Mouse (Mus musculus): ENCODE results near the gene Ky.

The Ky gene

DNA sequence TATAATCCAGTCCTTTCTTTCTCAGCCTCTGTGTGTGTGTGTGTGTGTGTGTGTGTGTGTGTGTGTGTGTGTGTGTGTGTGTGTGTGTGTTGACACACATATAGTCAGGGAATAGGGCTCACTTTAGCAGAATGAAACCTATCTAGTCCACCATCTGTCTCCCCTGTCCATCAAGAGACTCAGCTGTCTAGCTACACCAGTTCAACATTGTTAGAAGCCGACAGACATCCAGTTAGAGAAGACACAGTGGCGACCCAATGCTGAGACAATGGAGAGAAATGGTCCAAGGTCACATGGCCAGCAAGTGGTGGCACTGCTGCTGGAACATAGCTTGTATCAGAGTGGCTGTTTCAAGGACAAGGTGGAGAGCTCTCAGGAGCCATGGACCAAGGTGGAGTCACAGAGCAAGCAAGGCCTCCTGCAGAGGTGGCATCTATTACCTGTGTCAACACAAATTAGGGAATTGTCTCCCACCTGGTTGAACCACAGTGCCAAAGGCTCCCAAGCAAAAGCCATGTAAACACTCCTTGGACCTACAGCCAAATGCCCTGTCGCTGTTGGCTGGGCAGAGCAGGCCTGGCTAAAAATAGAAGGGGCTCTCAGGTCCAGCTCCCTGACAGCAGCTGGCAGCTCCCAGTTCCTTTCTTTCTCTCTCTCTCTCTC is 703 bp upstream of the Ky start:
- DNase-seq, result no peak

GRCm38 (mm10) chr9:102508315-102508714 is 2.8 kb downstream of the Ky start:
- DNase-seq, result no peak

GRCm38 (mm10) chr9:102511423-102511822 is 5.9 kb downstream of the Ky start:
- DNase-seq, result peak; percentile 15

GRCm38 (mm10) chr9:102513578-102513977 is 8.0 kb downstream of the Ky start:
- DNase-seq, result no peak

GRCm38 (mm10) chr9:102518443-102518842 is 12.9 kb downstream of the Ky start:
- DNase-seq, result no peak

- DNase-seq, result no peak
Observed at GRCm38 (mm10) chr9:102521396-102521795, 15.8 kb downstream of the Ky start.

- no peak for DNase-seq
Observed at GRCm38 (mm10) chr9:102528106-102528505, 22.6 kb downstream of the Ky start.

DNA sequence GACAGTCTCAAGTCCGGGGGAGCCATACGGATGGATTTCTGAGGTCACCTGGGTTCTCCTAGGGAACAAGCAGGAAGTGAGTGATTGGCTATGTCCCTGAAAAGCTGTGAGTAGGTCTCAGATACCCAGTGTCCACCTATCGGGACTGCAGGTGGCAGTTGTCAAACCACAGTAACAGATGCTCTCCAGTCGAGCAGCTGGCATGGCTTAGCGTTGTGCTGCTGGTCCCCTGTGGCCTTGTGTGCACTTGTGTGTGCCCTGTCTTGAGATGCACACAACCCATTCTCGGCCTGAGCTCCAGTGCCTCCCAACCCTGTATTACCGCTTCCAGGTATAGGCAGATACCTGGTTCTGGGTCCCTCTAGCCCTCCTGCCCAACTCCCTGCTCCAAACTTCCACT is 23.0 kb downstream of the Ky start:
- no peak for DNase-seq

- DNase-seq, result no peak
Observed at GRCm38 (mm10) chr9:102529008-102529407, 23.5 kb downstream of the Ky start.

GRCm38 (mm10) chr9:102531051-102531892 is 25.7 kb downstream of the Ky start:
- no peak for DNase-seq

GRCm38 (mm10) chr9:102536968-102537367 is 31.4 kb downstream of the Ky start:
- no peak for DNase-seq

- DNase-seq, result no peak
Observed at GRCm38 (mm10) chr9:102539699-102540098, 34.1 kb downstream of the Ky start.

DNA sequence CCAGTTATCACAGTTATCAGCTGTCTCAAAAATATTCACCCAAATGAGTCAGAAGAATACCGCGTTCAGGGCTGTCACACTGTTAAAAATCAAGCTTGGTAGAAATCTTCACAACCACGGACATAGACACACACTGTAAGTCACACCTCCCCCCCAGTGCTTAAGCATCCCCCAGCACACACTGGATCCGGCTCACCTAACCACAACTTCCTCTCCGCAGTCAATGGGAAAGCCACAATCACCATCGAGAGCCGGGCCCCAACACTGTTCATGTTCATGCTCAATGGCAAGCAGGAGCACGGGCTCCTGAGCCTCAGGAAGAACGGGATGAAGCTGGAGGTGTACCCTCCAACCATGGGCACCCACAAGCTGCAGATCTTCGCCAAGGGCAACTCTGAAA is 36.1 kb downstream of the Ky start:
- DNase-seq, result no peak

- no peak for DNase-seq
Observed at GRCm38 (mm10) chr9:102542540-102542939, 37.0 kb downstream of the Ky start.

DNA sequence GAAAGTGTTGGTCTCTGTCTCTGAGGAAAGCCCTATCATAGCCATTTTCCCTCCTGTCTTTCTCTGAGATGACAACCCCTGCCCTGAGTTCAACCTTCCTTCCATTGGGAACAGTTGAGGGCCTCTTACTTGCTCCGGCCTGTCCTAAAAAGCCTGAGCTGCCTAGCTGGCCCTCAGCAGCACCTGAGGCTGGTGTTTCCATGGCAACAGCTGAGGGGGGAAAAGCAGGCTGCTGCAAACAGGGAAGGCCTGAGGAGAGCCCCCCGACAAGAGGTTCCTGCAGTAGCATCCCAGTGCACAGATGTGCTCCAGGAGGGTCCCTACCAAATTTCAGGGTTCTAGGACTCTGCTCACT is 38.2 kb downstream of the Ky start:
- DNase-seq, result no peak

DNA sequence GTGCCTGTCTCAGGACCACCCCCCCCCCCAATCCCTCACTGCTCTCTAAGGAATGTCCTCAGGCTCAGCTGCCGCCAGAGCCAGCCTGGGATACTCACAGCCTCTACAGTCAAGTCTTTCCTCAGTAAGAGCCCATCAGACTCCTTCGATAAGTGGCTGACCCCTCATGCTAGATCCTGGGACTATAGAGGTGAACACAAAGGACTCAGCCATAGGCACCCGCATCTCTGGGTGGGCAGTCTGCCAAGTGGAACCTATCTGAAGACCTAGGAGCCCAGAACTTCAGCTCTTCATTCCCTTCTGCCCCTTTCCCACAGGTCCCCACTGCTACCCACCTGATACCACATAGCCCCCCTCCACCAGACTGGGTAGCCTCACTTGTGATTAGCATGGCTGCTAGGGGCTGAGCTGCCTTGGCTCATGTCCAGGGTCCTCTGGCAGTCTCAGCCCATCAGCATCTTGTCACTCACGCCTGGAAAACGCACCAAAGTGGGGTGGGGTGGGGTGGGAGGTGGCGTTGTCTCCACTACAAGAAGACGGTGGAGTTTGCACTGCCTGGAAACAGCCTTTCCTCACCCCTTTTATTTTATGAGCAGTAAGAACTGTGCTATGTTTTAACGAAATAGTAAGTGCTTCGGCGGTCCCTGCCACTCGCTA is 38.7 kb downstream of the Ky start:
- DNase-seq, result peak; percentile 11

- DNase-seq, result peak; percentile 86
Observed at GRCm38 (mm10) chr9:102544773-102545366, 39.3 kb downstream of the Ky start.

DNA sequence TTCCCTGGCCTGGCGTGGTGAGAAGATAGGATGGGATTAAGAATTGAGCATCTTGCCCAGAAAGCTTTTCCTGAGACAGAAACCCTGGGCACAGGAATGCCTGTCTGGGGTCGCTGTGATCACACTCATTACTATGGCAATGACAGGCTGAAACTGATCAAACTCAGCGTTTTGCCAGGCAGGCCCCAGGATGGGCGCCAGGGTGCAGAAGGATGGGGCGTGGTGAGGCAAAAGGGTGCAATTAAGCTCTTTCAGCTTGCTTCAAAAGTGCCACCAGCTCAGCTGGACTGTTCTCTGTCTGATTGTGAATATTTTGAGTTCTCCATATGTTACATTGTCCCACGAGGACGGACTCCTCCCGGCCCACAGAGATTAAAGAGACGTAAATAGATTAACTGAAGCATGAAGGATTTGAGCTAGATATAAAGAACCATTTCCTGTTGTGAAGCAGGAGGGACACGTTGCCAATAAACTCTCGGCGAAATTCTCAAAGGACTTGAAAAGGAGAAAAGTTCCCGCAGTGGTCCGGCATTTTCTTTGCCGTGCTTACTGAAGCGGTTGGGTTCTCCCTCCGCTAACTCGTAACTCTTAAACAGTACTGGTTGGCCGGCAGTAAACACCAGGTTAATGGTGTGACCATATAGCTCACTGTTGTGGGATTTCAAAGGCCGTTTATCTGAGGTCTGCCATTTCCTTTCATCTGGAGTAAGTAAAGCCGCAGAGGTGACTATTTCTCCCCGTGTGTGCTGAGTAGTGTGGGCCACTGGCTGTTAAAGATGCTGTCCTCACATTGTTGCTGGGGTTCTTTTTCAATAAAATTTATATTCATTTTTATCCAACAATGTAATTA is 40.1 kb downstream of the Ky start:
- no peak for DNase-seq

GRCm38 (mm10) chr9:102546256-102547027 is 40.9 kb downstream of the Ky start:
- no peak for DNase-seq

GRCm38 (mm10) chr9:102547028-102547354 is 41.4 kb downstream of the Ky start:
- DNase-seq, result no peak

GRCm38 (mm10) chr9:102549211-102549610 is 43.7 kb downstream of the Ky start:
- peak; percentile 33 for DNase-seq

GRCm38 (mm10) chr9:102551771-102552170 is 46.2 kb downstream of the Ky start:
- DNase-seq, result peak; percentile 32

All from lung, postnatal 10 days (tissue).